Mouse (Mus musculus): ENCODE data around the gene Prkra.

DNA sequence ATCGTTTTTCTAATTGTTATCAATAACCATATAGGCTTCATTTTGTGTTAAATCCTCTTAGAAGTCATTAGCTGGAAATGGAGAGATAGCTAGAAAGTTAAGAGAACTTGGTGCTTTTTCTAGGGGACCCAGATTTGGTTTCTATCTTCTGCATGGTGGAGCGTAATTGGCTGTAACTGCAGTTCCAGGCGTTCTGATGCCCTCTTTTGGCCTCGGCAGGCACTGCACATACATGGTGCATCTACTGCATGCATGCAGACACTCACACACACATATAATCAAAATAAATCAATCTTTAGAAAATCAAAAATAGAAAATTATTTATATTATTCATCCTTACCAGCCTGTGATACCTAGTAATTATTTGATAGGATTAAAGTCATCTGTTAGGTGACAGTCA lies 5.3 kb upstream of the Prkra start:
- TF ChIP-seq POLR2A (IDR thresholded peaks at IDR 0.05; ENCODE audit: low read depth, low read length), result no peak
- no peak for TF ChIP-seq CTCF (IDR thresholded peaks at IDR 0.05; ENCODE audit: extremely low read depth, insufficient read length, insufficient replicate concordance, low read depth, low read length)

All from small intestine, adult 2 months (tissue).